17 mouse cellular contexts compared by ENCODE assay signal in genomic region chr3:53065267-53066094, GRCm38 (mm10). TPM values are rescaled to one million over a fixed set of nuclear protein-coding genes. Genes with fewer than 3 reads are reported as not detected.
DNase-seq lines count a peak whose midpoint lies in the region; ATAC-seq and TF ChIP-seq lines count a peak whose summit lies in the region.
"Had no signal": no experiment of that assay in that cellular context is flagged by ENCODE, and none has a peak within 500 bp of the region (broad histone marks: within the 10 kb centered on the region; RNA-seq: fewer than 3 reads in every experiment).

No protein-coding gene starts in this region.

- H3K36me3 ChIP-seq in heart, embryonic 13.5 days: peaks cover 5% of the 10 kb centered on the region
- no peaks in the 10 kb centered on the region for H3K36me3 ChIP-seq in spleen, adult 2 months (ENCODE audit: control insufficient read depth, insufficient read depth, low read length)
- H3K36me3 ChIP-seq in limb, embryonic 10.5 days: peaks cover 5% of the 10 kb centered on the region; the same call in 1 of the 2 replicates
- H3K36me3 ChIP-seq in small intestine, adult 2 months (ENCODE audit: control insufficient read depth, insufficient read depth, low read length): no peaks in the 10 kb centered on the region
- H3K36me3 ChIP-seq: kidney, embryonic 15.5 days; liver, embryonic 15.5 days; midbrain, embryonic 15.5 days had no signal

- TF ChIP-seq CTCF in spleen, adult 2 months (IDR thresholded peaks at IDR 0.05; ENCODE audit: extremely low read depth, insufficient read depth, insufficient read length, insufficient replicate concordance): no peak
- TF ChIP-seq CTCF in small intestine, adult 2 months (IDR thresholded peaks at IDR 0.05; ENCODE audit: extremely low read depth, insufficient read length, insufficient replicate concordance, low read depth, low read length): no peak

- DNase-seq in heart, postnatal 4 days: no peak
- no peak for DNase-seq in spleen, adult 2 months (ENCODE audit: low read depth in 1 of 2, low spot score in 2 of 2)
- DNase-seq in spleen, postnatal 4 days (ENCODE audit: low spot score in 2 of 2): no peak
- DNase-seq in limb, embryonic 10.5 days (ENCODE audit: low spot score): no peak
- DNase-seq in urinary bladder, postnatal 25 days (ENCODE audit: low spot score): no peak
- no peak for DNase-seq in gastrocnemius, postnatal 25 days
- DNase-seq: cerebellum, adult 18-20 months; right cerebral cortex, postnatal 14 days had no signal

- TF ChIP-seq POLR2A in spleen, adult 2 months (IDR thresholded peaks at IDR 0.05; ENCODE audit: low read depth, low read length): no peak
- no peak for TF ChIP-seq POLR2A in small intestine, adult 2 months (IDR thresholded peaks at IDR 0.05; ENCODE audit: low read depth, low read length)

- 78% methylated on average over 13 of the region's 13 CpGs for WGBS in heart, embryonic 13.5 days
- 85% methylated on average over 13 of the region's 13 CpGs for WGBS in spleen, adult 2 months
- WGBS in limb, embryonic 10.5 days: 87% methylated on average over 13 of the region's 13 CpGs
- WGBS in small intestine, adult 2 months: 72% methylated on average over 13 of the region's 13 CpGs

- no peak overlapping the region for H3K4me2 ChIP-seq in heart, embryonic 13.5 days
- H3K4me2 ChIP-seq: heart, embryonic 11.5 days; kidney, embryonic 15.5 days; liver, embryonic 15.5 days; midbrain, embryonic 15.5 days had no signal

- H3K9me3 ChIP-seq in heart, embryonic 13.5 days: 0 out of 2 replicates have a peak, but pooled peaks cover 4% of the 10 kb centered on the region
- H3K9me3 ChIP-seq in limb, embryonic 10.5 days (replicated peaks): no peaks in the 10 kb centered on the region
- H3K9me3 ChIP-seq: kidney, embryonic 15.5 days; liver, embryonic 15.5 days; midbrain, embryonic 15.5 days had no signal

- no peak for ATAC-seq in heart, embryonic 13.5 days (ENCODE audit: extremely low read depth, insufficient number of reproducible peaks, low FRiP score, low TSS enrichment)
- ATAC-seq: inflammation-experienced regulatory T-cells, adult 6 months; midbrain, embryonic 15.5 days had no signal

- H3K9ac ChIP-seq in heart, embryonic 13.5 days: no peak overlapping the region
- H3K9ac ChIP-seq: kidney, embryonic 15.5 days; liver, embryonic 15.5 days; midbrain, embryonic 15.5 days had no signal

- peak overlapping the region; percentile 58; the same call in 1 of the 2 replicates for H3K27ac ChIP-seq in heart, embryonic 13.5 days (replicated peaks)
- H3K27ac ChIP-seq in spleen, adult 2 months (ENCODE audit: insufficient read depth, low read length): peak overlapping the region; percentile 23
- peak overlapping the region; percentile 30; the same call in 1 of the 2 replicates for H3K27ac ChIP-seq in limb, embryonic 10.5 days
- H3K27ac ChIP-seq in small intestine, adult 2 months (ENCODE audit: insufficient read depth, low read depth, low read length): peak overlapping the region; percentile 19; the same call in 1 of the 2 replicates
- H3K27ac ChIP-seq: kidney, embryonic 15.5 days; layer of hippocampus, adult 2 months; liver, embryonic 15.5 days; macrophage; midbrain, embryonic 15.5 days had no signal

- H3K27me3 ChIP-seq in heart, embryonic 13.5 days (replicated peaks): no peaks in the 10 kb centered on the region
- H3K27me3 ChIP-seq in spleen, adult 2 months (ENCODE audit: control insufficient read depth, insufficient read depth, low read length): no peaks in the 10 kb centered on the region
- no peaks in the 10 kb centered on the region for H3K27me3 ChIP-seq in limb, embryonic 10.5 days (ENCODE audit: low read depth, poor library complexity, severe bottlenecking)
- H3K27me3 ChIP-seq in small intestine, adult 2 months (ENCODE audit: control insufficient read depth, insufficient read depth, low read length): no peaks in the 10 kb centered on the region
- H3K27me3 ChIP-seq: kidney, embryonic 15.5 days; liver, embryonic 15.5 days; midbrain, embryonic 15.5 days had no signal

- peaks cover 57% of the 10 kb centered on the region for H3K4me1 ChIP-seq in heart, embryonic 13.5 days
- no peaks in the 10 kb centered on the region for H3K4me1 ChIP-seq in spleen, adult 2 months (ENCODE audit: control insufficient read depth, insufficient read depth, insufficient read length)
- peaks cover 19% of the 10 kb centered on the region for H3K4me1 ChIP-seq in limb, embryonic 10.5 days
- H3K4me1 ChIP-seq in small intestine, adult 2 months (ENCODE audit: control insufficient read depth, insufficient read depth, insufficient read length, low read length): no peaks in the 10 kb centered on the region
- H3K4me1 ChIP-seq: liver, embryonic 15.5 days; midbrain, embryonic 15.5 days had no signal

- H3K4me3 ChIP-seq in heart, embryonic 13.5 days: no peak overlapping the region
- no peak overlapping the region for H3K4me3 ChIP-seq in spleen, adult 2 months (ENCODE audit: extremely low read depth, insufficient read depth, insufficient read length)
- H3K4me3 ChIP-seq in limb, embryonic 10.5 days: no peak overlapping the region
- no peak overlapping the region for H3K4me3 ChIP-seq in small intestine, adult 2 months (ENCODE audit: low read depth, low read length)
- H3K4me3 ChIP-seq: kidney, embryonic 15.5 days; layer of hippocampus, adult 2 months; liver, embryonic 15.5 days; midbrain, embryonic 15.5 days had no signal

RNA-seq across cellular contexts. Expression of gene Lhfp, which starts 24.2 kb away (rescaled TPM):
- polyA plus RNA-seq in heart, embryonic 13.5 days (2015; fragmentation: Nextera tagmentation; extraction: Ambion mirVana): 82.7 and 92.5 TPM in 2 replicates
- total RNA-seq in heart, postnatal 4 days (2021): 10 to 100 TPM; 76.4 to 79.6 TPM
- 87.1 and 88.7 TPM in 2 replicates for polyA plus RNA-seq in spleen, adult 2 months (2012; rRNA removed)
- 61.8 and 90.1 TPM in 2 replicates for polyA plus RNA-seq in limb, embryonic 10.5 days (2016; fragmentation: Nextera tagmentation; extraction: Ambion mirVana)
- polyA plus RNA-seq in small intestine, adult 2 months (2012; rRNA removed): 15.7 and 22.7 TPM in 2 replicates
- total RNA-seq in gastrocnemius, postnatal 25 days (2021): 10 to 100 TPM; 13.9 to 15.4 TPM
- polyA plus RNA-seq: inflammation-experienced regulatory T-cells, adult 6 months had no signal

RNA-seq across cellular contexts. Expression of gene Cog6, which starts 48.4 kb away (rescaled TPM):
- polyA plus RNA-seq in heart, embryonic 13.5 days (2015; fragmentation: Nextera tagmentation; extraction: Ambion mirVana): 48.0 and 50.2 TPM in 2 replicates
- 10 to 100 TPM; 50.5 to 53.0 TPM for total RNA-seq in heart, postnatal 4 days (2021)
- polyA plus RNA-seq in spleen, adult 2 months (2012; rRNA removed): 7.0 and 7.2 TPM in 2 replicates
- 36.4 and 46.3 TPM in 2 replicates for polyA plus RNA-seq in limb, embryonic 10.5 days (2016; fragmentation: Nextera tagmentation; extraction: Ambion mirVana)
- 7.6 and 11.9 TPM in 2 replicates for polyA plus RNA-seq in small intestine, adult 2 months (2012; rRNA removed)
- 10 to 100 TPM; 29.2 to 33.0 TPM for total RNA-seq in gastrocnemius, postnatal 25 days (2021)
